Mouse (Mus musculus): ENCODE results near the gene Clk1. TPM values are rescaled to one million over a fixed set of nuclear protein-coding genes. Genes with fewer than 3 reads are reported as not detected.

Gene Clk1
- total RNA-seq, 2 experiments from 2014 or later = 134 to 201 TPM

Other genes with a start within 250 kb of the Clk1 start
- not detected for gene Aox4, start 213.7 kb downstream of the Clk1 start, total RNA-seq (2021)
- under 1 TPM; 0.40 to 0.42 TPM for gene Aox2, start 145.7 kb downstream of the Clk1 start, total RNA-seq (2021)
- 100 to 1,000 TPM; 155 to 172 TPM for gene Bzw1, start 31.2 kb downstream of the Clk1 start, total RNA-seq (2021)
- 10 to 100 TPM; 15.6 to 17.7 TPM for gene Nif3l1, start 21.1 kb upstream of the Clk1 start, total RNA-seq (2021)
- gene Ppil3, start 21.4 kb upstream of the Clk1 start, total RNA-seq (2021) = 10 to 100 TPM; 27.9 to 29.4 TPM
- 10 to 100 TPM; 21.5 to 23.1 TPM for gene Orc2, start 81.0 kb upstream of the Clk1 start, total RNA-seq (2021)
- gene Fam126b, start 162.3 kb upstream of the Clk1 start, total RNA-seq (2021) = 10 to 100 TPM; 28.9 to 46.1 TPM
- 100 to 1,000 TPM; 138 to 195 TPM for gene Ndufb3, start 162.3 kb upstream of the Clk1 start, total RNA-seq (2021)

All from adrenal gland, adult 18-20 months (tissue).